Mouse (Mus musculus) hindbrain, embryonic 10.5 days (tissue): Measurements from ENCODE around the gene Gucy1a1. TPM values are rescaled to one million over a fixed set of nuclear protein-coding genes. Genes with fewer than 3 reads are reported as not detected.

Source experiments
- DNase-seq: peaks from one replicate; pipeline ENCODE4 v3.0.0-alpha.2; 2017; ENCODE audit warnings: low spot score
- H3K27ac ChIP-seq: fragments of 300-500 bp; sonication (generic); 2 replicates; pipeline ENCODE4 v1.5.1; 2016; ENCODE audit warnings: mild to moderate bottlenecking, moderate library complexity
- H3K27me3 ChIP-seq: fragments of 300-500 bp; sonication (generic); 2 replicates; pipeline ENCODE4 v1.6.1; 2016; ENCODE audit warnings: mild to moderate bottlenecking; ENCODE audit not compliant: poor library complexity, insufficient read depth, severe bottlenecking
- H3K36me3 ChIP-seq: fragments of 300-500 bp; sonication (generic); 2 replicates; pipeline ENCODE4 v1.6.1; 2016; ENCODE audit warnings: mild to moderate bottlenecking, moderate library complexity
- H3K4me1 ChIP-seq: fragments of 300-500 bp; sonication (generic); replicated peaks from 2 replicates; pipeline ENCODE4 v1.6.1; 2016; ENCODE audit warnings: mild to moderate bottlenecking
- H3K4me3 ChIP-seq: fragments of 300-500 bp; sonication (generic); 2 replicates; pipeline ENCODE4 v1.5.1; 2016; ENCODE audit warnings: mild to moderate bottlenecking, moderate library complexity
- H3K9me3 ChIP-seq: fragments of 300-500 bp; sonication (generic); 2 replicates; pipeline ENCODE4 v1.6.1; 2016; ENCODE audit warnings: mild to moderate bottlenecking, moderate library complexity
- WGBS: fragments of 180-500 bp; shearing (Covaris S2); methylation state at CpG from one replicate; pipeline ENCODE4 v1.1.7; 2016; 5-methylcytosine and 5-hydroxymethylcytosine counted together
- polyA plus RNA-seq: library from polyadenylated mRNA; unstranded; fragments of >200 nt; fragmentation: Nextera tagmentation; extraction: Ambion mirVana; gene quantifications from 2 replicates; pipeline ENCODE4 v1.2.1, GENCODE M21; 2016

Gucy1a1 gene
- polyA plus RNA-seq, 1 experiment from 2014 or later, result 3.2 TPM

DNA sequence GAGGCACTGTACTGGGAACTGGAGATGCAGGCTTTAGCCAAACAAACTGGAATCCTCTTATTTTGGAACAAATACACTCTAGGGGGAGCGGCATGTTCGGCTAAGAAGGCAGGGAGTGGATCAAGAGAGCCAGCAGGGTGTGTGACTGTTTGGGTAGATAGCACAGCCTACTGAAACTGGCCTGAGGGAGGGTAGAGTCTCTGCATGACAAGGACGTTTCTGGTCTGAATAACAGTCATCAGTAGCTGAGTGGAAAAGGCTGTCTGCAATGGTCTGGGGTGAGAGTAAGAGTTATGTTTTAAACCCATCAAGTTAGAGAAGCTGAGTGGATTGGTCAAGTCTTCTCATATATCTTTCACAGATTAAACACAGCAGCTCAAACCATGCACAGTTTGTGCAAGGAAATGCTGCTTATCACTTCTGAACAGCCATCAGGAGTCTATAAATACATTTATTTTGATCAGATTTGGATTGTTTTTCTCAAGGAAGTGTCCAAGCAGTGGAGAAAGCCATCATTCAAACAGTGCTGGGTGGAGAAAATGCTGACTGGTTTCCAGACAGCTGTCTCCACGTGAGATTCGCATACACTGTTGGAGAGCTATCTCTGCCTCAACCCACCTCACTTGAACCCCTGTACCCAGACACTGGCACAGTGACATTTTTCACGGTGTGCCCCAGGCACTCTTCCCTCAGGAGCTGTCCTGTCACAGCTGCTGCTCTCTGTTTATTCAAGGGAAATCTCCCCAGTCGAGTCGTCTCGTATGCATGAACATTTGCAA, 84.0 kb downstream of the Gucy1a1 start:
- Histone ChIP-seq H3K27ac (no peak overlapping the region), H3K4me3 (no peak overlapping the region), H3K9me3 (no peaks in the 10 kb centered on the region), H3K4me1 (0 out of 2 replicates have a peak, but pooled peaks cover 7% of the 10 kb centered on the region), H3K27me3 (no peaks in the 10 kb centered on the region), H3K36me3 (no peaks in the 10 kb centered on the region)
- no peak for DNase-seq
- WGBS, result 53% methylated on average over 9 of the region's 9 CpGs

DNA sequence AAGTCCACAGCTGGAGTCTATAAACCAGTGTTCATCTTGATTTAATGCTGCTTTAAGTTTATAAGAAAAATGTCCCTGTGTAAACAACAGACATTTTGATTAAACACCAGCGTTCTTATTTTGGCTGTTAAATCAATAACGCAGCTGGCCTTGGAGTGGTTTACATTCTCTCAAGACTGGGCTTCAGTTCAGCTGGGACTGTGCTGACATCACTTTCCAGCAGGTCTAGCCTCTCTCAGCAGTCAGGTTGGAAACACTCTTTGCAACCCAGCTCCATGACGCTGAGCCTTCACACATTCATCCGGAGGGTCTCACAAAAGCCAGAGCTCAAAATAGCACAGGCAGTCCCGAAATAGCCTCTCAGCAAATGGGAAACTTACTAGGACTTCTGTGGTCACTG, 88.4 kb downstream of the Gucy1a1 start:
- Histone ChIP-seq H3K4me3 (no peak overlapping the region), H3K9me3 (no peaks in the 10 kb centered on the region), H3K27ac (no peak overlapping the region), H3K4me1 (peaks cover 9% of the 10 kb centered on the region; the same call in 1 of the 2 replicates), H3K36me3 (no peaks in the 10 kb centered on the region), H3K27me3 (no peaks in the 10 kb centered on the region)
- WGBS, result 75% methylated on average over 5 of the region's 5 CpGs
- no peak for DNase-seq

DNA sequence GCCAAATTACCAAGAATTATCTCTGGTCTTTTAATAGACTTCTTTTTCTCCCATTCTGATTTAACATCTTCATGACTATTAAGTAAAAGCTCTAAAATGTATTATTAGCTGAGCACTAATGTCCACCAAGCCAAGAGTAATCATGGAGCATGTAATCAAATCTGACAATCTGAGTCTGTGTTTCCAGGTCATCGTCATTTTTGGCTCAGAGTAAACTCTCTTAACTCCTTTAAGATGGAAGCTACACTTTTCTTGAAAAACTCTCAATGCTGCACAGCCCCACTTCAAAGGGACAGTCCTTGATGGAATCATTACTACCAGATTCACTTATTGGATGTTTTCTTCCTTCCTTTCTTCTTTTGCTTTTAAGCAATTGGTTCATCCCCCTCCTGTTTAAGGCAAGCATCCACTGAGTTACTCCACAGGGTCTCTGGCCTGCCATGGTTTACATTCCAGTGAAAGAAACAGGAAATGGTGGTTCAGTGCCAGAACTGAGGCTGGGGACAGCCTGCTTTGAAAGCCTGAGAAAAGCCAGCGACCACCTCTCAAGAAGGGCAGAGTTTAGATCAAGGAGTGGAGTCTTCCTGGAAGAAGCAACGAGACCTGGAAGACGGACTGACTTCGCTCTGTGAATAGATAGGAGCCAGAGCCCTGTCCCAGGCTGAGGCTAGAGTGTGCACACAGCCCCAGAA, 91.2 kb downstream of the Gucy1a1 start:
- no peaks in the 10 kb centered on the region for H3K36me3 ChIP-seq
- DNase-seq, result no peak
- no peak overlapping the region for H3K4me3 ChIP-seq
- WGBS, result 64% methylated on average over 5 of the region's 5 CpGs
- no peaks in the 10 kb centered on the region for H3K9me3 ChIP-seq
- no peaks in the 10 kb centered on the region for H3K27me3 ChIP-seq
- H3K4me1 ChIP-seq, result peaks cover 13% of the 10 kb centered on the region; the same call in 1 of the 2 replicates
- H3K27ac ChIP-seq, result no peak overlapping the region; the same call in 1 of the 2 replicates

DNA sequence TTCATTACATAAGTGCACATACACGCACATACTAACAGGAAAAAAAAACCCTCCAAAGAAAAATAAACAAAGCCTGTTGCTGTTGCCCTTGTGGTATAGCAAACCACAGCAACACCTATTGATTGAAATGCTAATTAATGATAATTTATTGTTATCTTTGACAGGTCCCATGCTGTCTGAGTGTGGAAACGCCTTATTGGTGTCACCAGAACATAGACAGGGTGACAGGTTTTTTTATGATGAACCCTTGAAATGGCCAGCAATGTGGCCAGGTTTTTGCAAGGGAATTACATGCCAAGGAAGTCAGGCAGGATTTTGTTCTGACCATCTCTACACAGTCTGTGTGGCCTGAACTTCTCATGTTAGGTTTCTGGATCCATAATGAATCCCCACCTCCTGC, 93.6 kb downstream of the Gucy1a1 start:
- H3K4me3 ChIP-seq, result no peak overlapping the region
- H3K27ac ChIP-seq, result no peak overlapping the region
- DNase-seq, result no peak
- no peaks in the 10 kb centered on the region for H3K27me3 ChIP-seq
- 52% methylated on average over 2 of the region's 2 CpGs for WGBS
- H3K36me3 ChIP-seq, result no peaks in the 10 kb centered on the region
- no peaks in the 10 kb centered on the region for H3K9me3 ChIP-seq
- H3K4me1 ChIP-seq, result peaks cover 22% of the 10 kb centered on the region; the same call in 1 of the 2 replicates

DNA sequence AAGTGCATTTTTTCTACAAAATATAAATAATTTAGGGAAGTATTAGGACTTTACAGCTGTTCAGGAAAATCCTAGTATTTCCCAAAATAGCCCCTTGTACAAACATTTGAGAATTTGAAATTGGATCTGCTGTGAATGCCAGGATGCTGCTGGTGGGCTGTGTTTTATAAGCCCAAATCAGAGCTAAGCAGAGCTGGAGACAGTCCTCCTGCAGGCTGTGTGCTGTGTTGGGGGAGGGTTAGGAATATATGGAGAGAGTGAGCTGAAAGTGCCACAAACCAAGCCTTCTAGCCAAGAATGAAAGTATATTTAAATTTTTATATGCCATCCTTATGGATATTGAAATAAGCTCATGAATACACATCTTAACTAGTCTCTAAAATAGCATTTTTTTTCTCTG, 94.1 kb downstream of the Gucy1a1 start:
- Histone ChIP-seq H3K27me3 (no peaks in the 10 kb centered on the region), H3K9me3 (no peaks in the 10 kb centered on the region), H3K4me1 (peaks cover 22% of the 10 kb centered on the region; the same call in 1 of the 2 replicates), H3K4me3 (no peak overlapping the region), H3K27ac (no peak overlapping the region), H3K36me3 (no peaks in the 10 kb centered on the region)
- DNase-seq, result no peak

DNA sequence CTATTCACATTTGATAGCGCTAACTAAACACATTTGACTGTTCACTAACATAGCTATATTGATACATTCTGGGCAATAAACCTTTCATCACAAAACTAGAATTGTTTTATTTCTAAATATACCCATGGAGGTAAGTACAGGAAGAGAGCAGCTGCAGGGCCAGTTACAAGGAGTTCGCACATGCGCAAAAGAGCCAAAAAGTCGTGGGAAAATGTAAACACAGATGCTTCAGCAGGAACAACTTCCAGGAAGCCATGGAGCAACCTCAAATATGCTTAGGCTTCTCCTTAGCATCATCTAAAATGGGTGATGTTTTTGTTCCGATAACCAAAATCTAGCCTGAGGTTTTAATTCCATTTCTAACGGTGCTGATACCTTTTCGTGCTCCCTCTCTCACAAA, 96.9 kb downstream of the Gucy1a1 start:
- Histone ChIP-seq H3K4me1 (peaks cover 18% of the 10 kb centered on the region; the same call in 1 of the 2 replicates), H3K9me3 (no peaks in the 10 kb centered on the region), H3K36me3 (no peaks in the 10 kb centered on the region), H3K27me3 (no peaks in the 10 kb centered on the region), H3K4me3 (no peak overlapping the region), H3K27ac (0 out of 2 replicates have a peak overlapping the region, but pooled peaks have one; percentile 51)
- 68% methylated on average over 7 of the region's 7 CpGs for WGBS
- DNase-seq, result no peak

DNA sequence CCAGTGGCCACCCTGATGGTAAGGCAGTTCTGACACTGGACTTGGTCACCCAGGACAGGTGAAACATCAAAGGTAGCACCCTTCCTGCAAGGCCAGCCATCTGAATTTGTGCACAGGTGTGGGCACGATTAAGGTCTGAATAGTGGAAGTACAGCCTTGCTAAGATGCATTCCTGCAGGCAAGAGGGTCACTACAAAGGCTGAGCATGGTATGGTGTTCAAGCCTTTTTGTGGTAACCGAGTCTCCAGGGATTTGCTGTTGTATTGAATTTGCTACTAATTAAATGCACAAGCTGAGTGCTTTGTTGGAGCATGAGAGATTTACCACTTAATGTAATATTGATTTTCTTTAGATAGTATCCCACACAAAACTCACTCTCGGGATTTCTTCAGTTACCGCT, 97.5 kb downstream of the Gucy1a1 start:
- no peaks in the 10 kb centered on the region for H3K36me3 ChIP-seq
- 73% methylated on average over 4 of the region's 4 CpGs for WGBS
- peaks cover 18% of the 10 kb centered on the region; the same call in 1 of the 2 replicates for H3K4me1 ChIP-seq
- no peak overlapping the region for H3K27ac ChIP-seq
- DNase-seq, result no peak
- no peak overlapping the region for H3K4me3 ChIP-seq
- H3K27me3 ChIP-seq, result no peaks in the 10 kb centered on the region
- H3K9me3 ChIP-seq, result no peaks in the 10 kb centered on the region

DNA sequence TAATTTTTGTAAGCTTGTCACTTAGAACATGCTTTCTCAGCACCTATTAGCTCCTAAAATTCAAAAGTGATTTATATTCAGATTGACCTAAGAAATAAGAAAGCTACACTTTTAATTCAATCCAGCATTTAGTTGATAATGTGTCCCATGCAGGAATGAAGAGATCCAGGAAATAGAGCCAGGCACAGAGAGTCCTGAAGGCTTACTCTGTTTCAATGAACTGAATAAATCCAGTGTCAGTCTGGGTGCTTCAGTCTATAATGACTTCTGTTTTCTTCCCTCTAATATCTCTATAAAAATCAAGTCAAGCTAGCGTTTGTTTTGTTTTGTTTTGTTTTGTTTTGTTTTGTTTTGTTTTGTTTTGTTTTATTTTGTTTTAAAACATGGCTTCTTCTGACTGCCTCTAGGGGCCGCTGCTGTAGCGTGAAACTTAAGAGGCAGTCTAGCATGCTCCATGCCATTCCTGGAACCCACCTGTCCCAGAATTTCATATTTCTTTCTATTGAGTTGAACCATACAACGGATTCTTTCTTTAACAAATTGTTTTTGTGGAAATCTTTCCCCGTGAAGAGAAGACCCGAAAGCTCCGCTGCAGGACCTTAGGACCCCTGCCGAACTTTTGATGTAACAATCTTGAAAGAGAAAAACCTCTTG, 98.4 kb downstream of the Gucy1a1 start:
- Histone ChIP-seq H3K27me3 (no peaks in the 10 kb centered on the region), H3K4me1 (peaks cover 15% of the 10 kb centered on the region; the same call in 1 of the 2 replicates), H3K36me3 (no peaks in the 10 kb centered on the region), H3K9me3 (no peaks in the 10 kb centered on the region), H3K27ac (no peak overlapping the region), H3K4me3 (no peak overlapping the region)
- peak; percentile 26 for DNase-seq
- WGBS, result 37% methylated on average over 8 of the region's 8 CpGs

DNA sequence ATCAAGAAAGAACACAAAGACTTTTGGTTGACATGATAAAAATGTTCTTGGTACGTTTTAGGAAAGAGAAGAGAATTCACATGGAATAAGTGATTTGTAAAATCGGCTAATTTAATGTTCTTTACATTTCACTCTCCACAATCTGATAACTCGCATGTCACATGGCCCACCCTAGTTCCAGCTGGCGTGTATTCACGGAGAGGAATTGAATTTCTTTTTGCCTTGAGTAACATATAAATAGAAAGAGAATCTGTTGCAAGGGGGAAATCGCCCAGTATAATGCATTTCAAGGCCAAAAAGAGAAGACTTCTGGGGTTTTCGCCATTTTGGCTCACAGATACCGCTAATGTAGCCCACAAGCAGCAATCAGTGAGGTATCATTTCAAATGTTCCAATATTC, 99.5 kb downstream of the Gucy1a1 start:
- no peak overlapping the region for H3K4me3 ChIP-seq
- peaks cover 11% of the 10 kb centered on the region; the same call in 1 of the 2 replicates for H3K4me1 ChIP-seq
- H3K9me3 ChIP-seq, result no peaks in the 10 kb centered on the region
- no peaks in the 10 kb centered on the region for H3K36me3 ChIP-seq
- 89% methylated on average over 8 of the region's 8 CpGs for WGBS
- H3K27me3 ChIP-seq, result no peaks in the 10 kb centered on the region
- no peak overlapping the region for H3K27ac ChIP-seq
- DNase-seq, result no peak

DNA sequence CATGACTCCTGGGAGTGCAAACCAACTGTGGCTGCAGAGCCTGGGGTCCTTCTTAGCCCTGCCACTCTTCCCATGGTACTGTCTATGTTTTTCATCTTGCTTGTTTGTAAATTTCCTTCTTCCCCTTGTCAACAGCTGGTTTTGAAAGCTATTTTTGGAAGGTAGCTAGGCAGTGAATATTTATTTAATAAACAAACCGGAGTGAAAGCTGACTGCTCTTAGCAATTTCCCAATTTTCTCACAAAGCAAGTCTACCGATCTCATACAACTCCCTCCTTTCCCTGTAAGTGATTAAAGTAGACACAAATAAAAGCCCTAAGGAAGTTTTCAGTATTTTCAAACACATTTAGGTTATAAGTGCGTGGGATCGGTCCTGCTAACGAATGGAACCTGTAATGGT, 100.7 kb downstream of the Gucy1a1 start:
- H3K4me3 ChIP-seq, result no peak overlapping the region
- WGBS, result 90% methylated on average over 5 of the region's 5 CpGs
- no peak overlapping the region for H3K27ac ChIP-seq
- DNase-seq, result no peak
- H3K27me3 ChIP-seq, result no peaks in the 10 kb centered on the region
- H3K36me3 ChIP-seq, result no peaks in the 10 kb centered on the region
- no peaks in the 10 kb centered on the region for H3K9me3 ChIP-seq
- H3K4me1 ChIP-seq, result peaks cover 11% of the 10 kb centered on the region; the same call in 1 of the 2 replicates

DNA sequence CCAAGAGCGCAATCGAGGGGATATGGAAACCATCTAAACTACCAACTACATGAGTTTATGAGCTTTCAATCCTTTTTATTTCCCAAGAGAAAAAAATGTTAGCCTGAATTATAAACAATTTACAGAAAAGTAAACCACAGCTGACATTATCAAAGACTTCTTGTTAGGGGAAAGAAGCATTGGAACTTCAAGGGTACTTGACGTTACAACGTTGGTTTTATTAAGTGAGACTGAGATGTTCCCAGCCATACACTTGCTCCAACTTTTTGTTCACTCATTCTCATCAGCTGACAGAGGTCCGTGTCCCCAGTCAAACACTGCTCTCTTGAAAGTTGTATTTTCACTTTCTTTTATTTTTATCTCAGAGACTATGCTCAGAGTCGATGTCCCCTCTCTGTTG, 101.9 kb downstream of the Gucy1a1 start:
- H3K9me3 ChIP-seq, result no peaks in the 10 kb centered on the region
- 0 out of 2 replicates have a peak, but pooled peaks cover 3% of the 10 kb centered on the region for H3K4me1 ChIP-seq
- H3K27me3 ChIP-seq, result no peaks in the 10 kb centered on the region
- no peak overlapping the region for H3K27ac ChIP-seq
- no peak overlapping the region for H3K4me3 ChIP-seq
- DNase-seq, result no peak
- H3K36me3 ChIP-seq, result no peaks in the 10 kb centered on the region
- WGBS, result 89% methylated on average over 6 of the region's 6 CpGs
